Mouse (Mus musculus) urinary bladder, postnatal 25 days (tissue): ENCODE data around the gene Naa20.
A peak's percentile ranks its signal among the peaks of the same experiment; 100 is the strongest.
"Not testable (repeated sequence)": the region's sequence is repeated elsewhere in the genome, so short reads cannot be mapped to it uniquely, and the experiment has no call there.

ENCODE experiments used
- DNase-seq: peaks from one replicate; pipeline ENCODE4 v3.0.0; 2022; ENCODE audit warnings: low spot score

Gene Naa20

GRCm38 (mm10) chr2:145884913-145885785 lies 16.8 kb upstream of the Naa20 start:
- no peak for DNase-seq

DNA sequence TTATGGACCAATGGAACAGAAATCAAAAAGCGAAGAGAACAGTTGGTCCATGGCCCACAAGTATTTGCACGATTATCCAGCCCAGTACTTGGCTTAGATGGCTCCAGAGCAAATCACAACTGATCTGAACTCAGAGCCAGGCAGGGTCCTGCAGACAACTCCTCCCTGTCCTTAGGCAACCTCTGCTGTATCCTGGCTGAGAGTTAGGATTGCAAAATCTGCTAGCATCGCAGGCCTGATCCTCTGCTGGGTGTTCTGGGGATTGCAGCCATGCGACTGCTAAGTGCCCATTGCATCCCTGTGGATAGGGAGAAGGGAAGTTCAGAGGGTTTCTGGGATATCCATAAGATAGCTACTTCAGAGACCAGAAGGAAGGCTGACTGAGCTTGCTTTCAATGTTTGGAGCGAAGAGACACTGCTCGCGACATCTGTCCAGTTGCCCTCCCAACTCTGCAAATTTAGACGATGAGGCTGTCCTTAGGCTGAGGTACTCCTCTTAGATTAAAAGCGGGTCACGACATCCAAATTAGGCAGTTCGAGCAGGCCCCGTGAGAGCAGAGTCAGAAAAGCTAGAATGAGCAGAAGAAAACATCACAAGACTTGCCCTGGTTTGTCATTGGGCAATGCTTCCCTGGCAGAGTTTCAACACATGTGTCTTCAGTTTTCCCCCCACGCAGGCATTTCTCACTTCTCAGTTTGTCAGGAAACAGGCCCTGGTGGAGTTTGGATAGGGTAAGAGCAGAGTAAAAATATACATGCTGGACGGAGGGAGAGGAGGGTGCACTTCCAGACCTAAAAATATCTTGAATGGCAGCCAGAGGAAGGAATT lies 13.7 kb upstream of the Naa20 start:
- no peak for DNase-seq

- DNase-seq: no peak
These were observed 13.0 kb upstream of the Naa20 start for GRCm38 (mm10) chr2:145888766-145889480.

- DNase-seq: no peak
These were observed 11.3 kb upstream of the Naa20 start for GRCm38 (mm10) chr2:145890571-145890970.

DNA sequence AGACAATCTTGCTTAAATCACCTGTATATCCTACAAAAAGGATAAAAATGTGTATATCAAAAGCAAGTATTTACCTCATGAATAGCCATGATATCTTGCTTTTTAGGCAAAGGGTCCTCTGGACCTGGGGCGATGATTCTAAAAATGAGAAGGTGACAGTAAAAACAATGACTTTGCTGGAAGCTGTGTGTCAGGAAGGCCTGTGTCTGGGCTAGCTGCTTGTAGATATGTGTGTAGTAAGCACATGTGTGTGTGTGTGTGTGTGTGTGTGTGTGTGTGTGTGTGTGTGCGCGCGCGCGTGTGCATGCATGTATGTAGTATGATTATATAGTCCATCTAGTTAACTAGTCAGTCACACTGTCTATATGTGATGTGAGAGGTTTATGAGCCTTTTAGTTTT lies 8.1 kb upstream of the Naa20 start:
- no peak for DNase-seq

DNA sequence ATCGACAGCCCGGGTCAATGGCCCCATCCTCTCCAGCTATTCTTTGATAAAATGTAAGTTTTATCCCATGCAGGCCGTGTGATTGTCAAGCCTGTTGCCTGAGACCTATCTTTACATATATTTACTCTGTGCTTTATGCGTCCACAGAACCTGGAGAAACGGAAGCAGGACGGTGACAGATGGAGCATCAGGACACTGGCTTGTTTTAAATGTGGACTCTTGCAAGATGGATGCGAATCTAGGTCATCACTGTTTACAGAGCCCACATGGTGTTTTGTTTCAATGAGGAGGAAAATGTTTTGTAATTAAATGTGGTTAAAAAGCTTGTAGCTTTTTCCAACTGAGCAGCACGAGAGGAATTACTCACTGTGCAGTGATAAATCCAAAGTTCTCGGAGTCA lies 3.8 kb upstream of the Naa20 start:
- DNase-seq: no peak

DNA sequence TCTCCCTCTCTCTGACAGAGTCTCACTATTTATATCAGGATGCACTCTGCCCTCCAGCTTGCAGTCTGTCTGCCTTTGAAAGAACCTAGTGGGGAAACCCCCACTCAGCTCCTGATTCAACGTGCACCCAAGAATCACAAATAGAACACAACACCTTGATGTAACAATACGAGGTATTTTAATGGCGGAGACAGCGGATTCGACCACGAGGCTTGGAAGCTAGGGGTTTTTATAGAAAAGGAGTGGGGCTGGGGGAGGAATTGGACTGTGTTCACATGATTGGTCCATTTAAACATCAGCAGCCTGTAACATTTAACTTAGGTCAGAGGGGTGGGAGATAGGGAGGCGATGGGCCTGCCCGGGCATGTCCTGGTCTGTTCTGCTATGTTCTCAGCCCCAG lies 1.6 kb upstream of the Naa20 start:
- not testable (repeated sequence) for DNase-seq

DNA sequence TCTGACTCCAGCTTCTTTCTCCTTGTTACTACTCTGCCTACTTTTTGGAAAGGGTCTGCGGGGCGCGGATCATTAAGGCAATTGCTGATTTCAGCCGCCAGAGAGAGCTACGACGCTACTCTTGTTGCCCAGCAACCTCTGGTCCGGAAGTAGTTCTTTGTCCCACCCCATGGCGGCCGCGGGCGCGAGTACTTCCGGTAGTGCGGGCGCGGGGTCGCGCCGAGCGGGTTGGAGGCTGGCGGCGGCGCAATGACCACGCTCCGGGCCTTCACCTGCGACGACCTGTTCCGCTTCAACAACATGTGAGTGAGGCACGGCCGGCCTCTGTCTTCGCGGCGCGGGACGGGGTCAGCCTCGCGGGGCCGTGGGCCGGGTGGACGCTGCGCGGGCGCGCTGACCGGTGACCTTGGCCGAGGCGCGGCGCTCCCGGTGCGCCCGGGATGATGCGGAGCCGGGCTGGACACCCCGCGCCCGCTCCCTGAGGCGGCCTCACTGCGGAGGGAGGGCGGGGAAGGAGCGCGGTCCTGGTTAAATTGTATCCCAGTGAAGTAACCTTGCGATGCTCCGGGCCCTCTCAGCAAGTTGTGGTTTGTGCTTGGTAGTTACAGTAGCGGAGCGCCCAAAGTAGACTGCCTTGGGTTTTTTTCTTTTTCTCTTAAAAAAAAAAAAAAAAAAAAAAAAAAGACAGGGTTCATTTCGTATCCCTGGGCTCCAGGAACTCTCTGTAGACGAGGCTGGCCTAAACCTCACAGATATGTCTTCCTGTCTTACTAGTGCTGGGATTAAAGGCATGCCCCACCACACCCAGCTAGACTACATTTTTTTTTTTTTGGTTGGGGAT lies 1.4 kb downstream of the Naa20 start:
- DNase-seq: peak; percentile 91

DNA sequence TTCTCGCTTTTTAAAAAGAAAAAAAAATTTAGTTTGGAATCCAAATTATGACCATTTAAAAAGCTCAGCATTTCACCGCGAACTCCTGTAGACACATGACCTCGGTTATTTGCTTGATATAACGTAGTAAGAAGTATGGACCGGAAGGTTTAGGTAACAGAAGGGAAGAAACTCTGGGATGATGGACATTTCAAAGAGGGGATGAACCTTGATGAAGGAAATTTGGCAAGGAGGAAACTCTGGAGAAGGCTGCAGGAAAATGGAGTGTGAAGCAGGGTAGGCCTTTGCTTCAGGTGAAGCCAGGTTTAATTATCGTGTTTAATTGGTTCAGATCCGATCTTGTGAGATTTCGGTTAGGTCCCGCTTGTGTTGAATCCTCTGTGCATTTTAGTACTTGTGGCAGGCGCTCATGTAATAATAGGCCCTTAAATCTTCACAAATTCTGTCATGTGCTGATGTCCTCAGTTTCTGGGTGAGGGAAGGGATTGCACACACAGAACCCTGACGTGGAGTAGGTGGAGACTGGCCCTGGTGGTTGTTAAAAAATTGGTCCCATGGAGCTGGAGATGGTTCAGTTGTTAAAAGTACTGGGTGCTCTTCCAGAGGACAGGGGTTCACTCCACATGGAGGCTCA lies 2.2 kb downstream of the Naa20 start:
- DNase-seq: no peak

GRCm38 (mm10) chr2:145905156-145905555 lies 3.3 kb downstream of the Naa20 start:
- no peak for DNase-seq

GRCm38 (mm10) chr2:145905884-145906283 lies 4.0 kb downstream of the Naa20 start:
- DNase-seq: not testable (repeated sequence)

GRCm38 (mm10) chr2:145920941-145921650 lies 19.2 kb downstream of the Naa20 start:
- DNase-seq: no peak

GRCm38 (mm10) chr2:145934339-145935231 lies 32.7 kb downstream of the Naa20 start, which contains the start of the genes Cfap61 and Crnkl1:
Gene Cfap61, plus strand, starts transcription at chr2:145934784.
Gene Crnkl1, minus strand, starts transcription at chr2:145935014.
- DNase-seq: peak; percentile 87

- DNase-seq: no peak
These were observed 35.1 kb downstream of the Naa20 start for GRCm38 (mm10) chr2:145936975-145937374.

DNA sequence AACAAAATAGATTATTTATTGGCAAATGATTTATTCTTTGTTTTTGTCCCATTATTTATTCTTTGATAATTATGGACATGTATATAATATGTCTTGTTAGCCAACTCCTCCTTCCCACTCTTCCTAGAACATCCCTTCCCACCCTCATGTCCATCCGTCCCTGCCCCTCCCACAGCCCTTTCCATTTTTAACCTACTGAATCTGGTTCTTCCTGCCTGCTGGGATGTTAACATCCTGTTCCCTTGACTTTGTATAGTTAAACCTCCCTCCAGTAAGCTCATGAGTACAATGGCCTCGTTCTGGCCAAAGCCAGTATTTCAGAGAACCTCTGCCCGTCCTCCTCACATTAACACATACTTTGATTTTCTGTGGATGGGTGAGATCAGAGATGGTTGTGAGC lies 39.5 kb downstream of the Naa20 start:
- no peak for DNase-seq

GRCm38 (mm10) chr2:145944286-145944685 lies 42.4 kb downstream of the Naa20 start:
- no peak for DNase-seq

- DNase-seq: no peak
These were observed 46.6 kb downstream of the Naa20 start for GRCm38 (mm10) chr2:145948402-145948954.

- no peak for DNase-seq
These were observed 47.7 kb downstream of the Naa20 start for GRCm38 (mm10) chr2:145949475-145950068.
